Mouse (Mus musculus): Measurements from ENCODE around the gene Msi2. TPM values are rescaled to one million over a fixed set of nuclear protein-coding genes. Genes with fewer than 3 reads are reported as not detected.

Gene Msi2
- total RNA-seq, 2 experiments from 2014 or later: 105 to 113 TPM

DNA sequence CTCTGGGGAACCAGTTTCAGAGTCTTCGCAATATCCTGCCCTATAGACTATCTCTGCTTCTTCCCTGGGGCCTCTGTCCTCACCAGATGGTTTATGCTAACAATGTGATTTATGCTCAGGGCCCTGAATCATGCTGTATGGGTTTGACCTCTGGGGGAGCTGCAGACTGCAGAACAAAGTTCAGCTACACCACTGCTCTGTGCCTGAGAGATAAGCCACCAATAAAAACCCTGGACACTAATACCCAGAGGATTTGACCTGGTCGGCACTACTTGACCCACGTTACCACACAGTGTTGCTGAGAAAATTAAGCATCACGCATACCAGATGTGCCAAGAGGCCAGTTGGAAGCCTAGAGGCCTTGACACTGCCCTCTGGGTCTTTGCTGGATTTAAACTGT lies 420.8 kb downstream of the Msi2 start:
- DNase-seq: no peak

DNA sequence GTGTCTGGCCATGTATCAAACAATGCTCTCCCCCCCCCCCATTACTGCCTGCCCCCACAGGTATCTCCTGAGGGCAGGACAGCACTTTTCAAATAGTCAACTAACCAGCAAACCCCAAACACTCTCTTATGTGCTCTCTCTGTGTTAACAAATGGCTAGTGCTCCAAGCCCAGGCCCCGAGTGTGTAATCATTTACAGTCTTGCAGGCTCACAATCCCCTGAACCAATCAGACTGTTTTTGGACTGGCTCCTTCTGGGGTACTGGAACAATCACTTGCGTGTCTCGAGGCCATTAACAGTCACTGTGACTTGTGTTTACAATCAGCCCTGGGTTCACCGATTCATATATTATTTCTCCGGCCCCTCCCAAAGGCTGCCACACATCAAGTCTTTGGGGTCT lies 423.0 kb downstream of the Msi2 start:
- no peak for DNase-seq

DNA sequence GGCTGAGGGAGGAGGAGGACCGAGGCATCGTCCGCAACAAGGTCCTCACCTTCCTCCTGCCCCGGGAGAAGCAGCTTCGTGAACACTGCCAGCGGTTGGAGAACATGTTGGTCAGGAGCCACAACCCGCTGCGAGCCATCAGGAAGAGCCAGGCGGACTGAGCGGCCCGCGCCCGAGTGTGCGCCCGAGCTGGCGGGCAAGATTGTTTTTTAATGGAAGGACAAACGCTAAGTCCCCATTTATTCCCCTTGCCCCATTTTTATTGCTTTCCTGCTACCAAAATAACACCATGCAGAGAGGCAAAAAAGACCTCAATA lies 424.0 kb downstream of the Msi2 start:
- DNase-seq: no peak

DNA sequence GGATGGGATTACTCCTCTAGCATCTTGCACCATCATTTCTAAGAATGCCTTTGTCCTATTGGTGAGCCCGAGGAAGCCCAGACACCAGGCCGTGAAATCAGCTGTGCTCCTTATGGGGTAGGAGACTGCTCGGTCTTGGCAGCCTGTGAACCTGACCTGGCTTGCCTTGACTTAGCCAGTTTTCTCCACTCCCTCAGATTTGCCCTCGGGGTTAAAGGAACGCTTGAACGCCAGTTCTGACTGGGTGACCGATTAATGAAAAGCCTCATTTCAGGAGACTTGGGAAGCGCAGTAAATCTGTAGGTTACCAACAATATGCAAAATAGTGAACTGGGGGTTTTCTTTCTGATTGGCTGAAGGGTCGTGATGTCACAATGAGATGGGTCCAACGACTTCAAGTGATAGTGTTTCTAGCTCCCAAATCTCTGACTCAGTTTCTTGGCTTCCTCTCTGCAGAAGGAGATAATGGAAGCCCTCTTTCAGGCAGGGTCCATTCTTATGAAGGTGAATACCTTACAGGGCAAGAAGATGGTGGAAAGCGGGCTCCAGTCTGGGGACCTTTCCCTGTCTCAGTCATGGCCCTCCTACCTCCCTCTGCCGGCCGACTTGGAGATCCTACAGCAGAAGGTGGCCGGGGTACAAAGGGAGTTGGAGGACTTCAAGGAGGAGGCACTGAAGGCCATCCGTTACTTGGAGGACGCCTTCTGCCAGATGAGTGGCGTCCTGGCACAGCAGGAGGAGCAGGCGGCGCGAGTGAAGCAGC lies 424.5 kb downstream of the Msi2 start, which contains the start of gene Ccdc182:
Gene Ccdc182 (plus strand): TSS at position 428 of the 763 bp plus-strand sequence.
- no peak for DNase-seq

DNA sequence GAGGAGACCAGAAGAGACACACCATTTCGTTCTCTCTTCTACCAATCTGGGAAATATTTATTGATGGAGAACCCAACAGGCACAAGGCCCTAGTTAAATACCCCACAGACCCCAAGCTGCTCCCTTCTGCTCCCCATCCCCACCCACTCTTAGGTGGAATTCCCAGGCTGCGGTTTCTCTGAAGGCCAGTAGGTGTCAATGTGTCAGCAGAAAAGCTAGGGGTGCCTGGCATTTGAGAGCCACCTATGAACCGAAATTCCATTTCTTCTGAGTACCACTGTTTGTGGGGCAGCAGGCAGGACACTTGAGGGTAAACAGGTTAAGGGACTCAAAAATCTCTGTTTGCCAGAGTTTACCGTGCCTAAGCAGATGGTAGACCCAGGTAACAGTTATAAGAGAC lies 426.6 kb downstream of the Msi2 start:
- DNase-seq: peak in 1 of 2 experiments; percentile 9

DNA sequence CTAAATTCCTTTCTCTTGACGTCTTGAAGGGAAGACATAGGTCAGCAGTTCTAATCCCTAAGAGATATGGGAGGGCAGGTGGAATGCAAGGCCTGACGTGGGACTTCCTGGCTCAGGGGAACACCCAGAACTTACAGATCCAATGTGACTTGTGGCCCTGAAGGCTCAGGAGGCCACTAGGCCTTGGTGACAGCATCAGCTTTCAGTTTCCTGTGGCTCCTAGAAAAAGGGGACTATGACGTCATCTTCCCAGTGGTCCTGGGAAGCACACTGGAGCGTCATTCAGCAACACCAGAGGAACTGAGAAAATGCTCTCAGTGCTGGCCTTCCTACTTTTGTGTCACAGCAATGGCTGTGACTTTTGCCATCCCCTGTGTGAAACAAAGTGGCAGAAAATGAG lies 427.1 kb downstream of the Msi2 start:
- DNase-seq: no peak

Small RNAs within 50 kb of the gene (microRNA-seq; reads per million reads assigned to microRNA genes)
- 0 to 1.3 reads per million in 2 experiments for gene Mir378b

Other genes starting within 250 kb of the Msi2 start
- 10 to 100 TPM; 38.1 to 40.0 TPM for gene Akap1, start 146.1 kb upstream of the Msi2 start, total RNA-seq (2021)
- gene Scpep1, start 237.0 kb upstream of the Msi2 start, total RNA-seq (2021): 10 to 100 TPM; 12.9 to 13.1 TPM
- gene Elobl, start 248.4 kb upstream of the Msi2 start, total RNA-seq (2021): not detected

Measured in layer of hippocampus, postnatal 36 days (tissue).